Mouse (Mus musculus) liver, postnatal 0 days (tissue): ENCODE measurements at regions not wholly inside any gene's neighbourhood (a gene's known extent, or its start where the extent isn't known, plus 50 kb on each side); places are given as distances from the start of the nearest gene placed in this dataset.
"Not testable (repeated sequence)": the region's sequence is repeated elsewhere in the genome, so short reads cannot be mapped to it uniquely, and the experiment has no call there.

Experiments
- ATAC-seq: fragments of 200-750 bp; cut with Nextera tagmentation; 2 replicates; pipeline ENCODE4 v1.8.0; 2017; ENCODE audit warnings: mild to moderate bottlenecking, moderate library complexity
- DNase-seq: peaks from one replicate; pipeline ENCODE4 v3.0.0-alpha.2; 2016
- H3K27ac ChIP-seq: fragments of 300-500 bp; sonication (generic); 2 replicates; pipeline ENCODE4 v1.5.1; 2014; ENCODE audit warnings: antibody characterized with exemption, moderate library complexity, mild to moderate bottlenecking, low read depth
- H3K27me3 ChIP-seq: fragments of 300-500 bp; sonication (generic); 2 replicates; pipeline ENCODE4 v1.6.1; 2014; ENCODE audit warnings: low read length, control low read depth, mixed read lengths; ENCODE audit not compliant: insufficient read depth
- H3K36me3 ChIP-seq: fragments of 300-500 bp; sonication (generic); replicated peaks from 2 replicates; pipeline ENCODE4 v1.6.1; 2014; ENCODE audit warnings: mild to moderate bottlenecking, control low read depth, low read length, moderate library complexity, mixed read lengths; ENCODE audit not compliant: insufficient read depth
- H3K4me1 ChIP-seq: fragments of 300-500 bp; sonication (generic); 2 replicates; pipeline ENCODE4 v1.6.1; 2014; ENCODE audit warnings: antibody characterized with exemption, mild to moderate bottlenecking, control low read depth; ENCODE audit not compliant: insufficient read depth
- H3K4me2 ChIP-seq: fragments of 300-500 bp; sonication (generic); 2 replicates; pipeline ENCODE4 v1.6.1; 2014; ENCODE audit warnings: low read depth, mild to moderate bottlenecking, low read length, moderate library complexity, mixed read lengths
- H3K4me3 ChIP-seq: fragments of 300-500 bp; sonication (generic); 2 replicates; pipeline ENCODE4 v1.5.1; 2014; ENCODE audit warnings: low read depth, low read length
- H3K9ac ChIP-seq: fragments of 300-500 bp; sonication (generic); replicated peaks from 2 replicates; pipeline ENCODE4 v1.6.1; 2014; ENCODE audit warnings: mild to moderate bottlenecking, moderate library complexity
- H3K9me3 ChIP-seq: fragments of 300-500 bp; sonication (generic); 2 replicates; pipeline ENCODE4 v1.6.1; 2016; ENCODE audit warnings: mild to moderate bottlenecking, control low read depth, low read length, mixed read lengths
- CTCF ChIP-seq: sonication (generic); IDR thresholded peaks from 2 replicates; pipeline ENCODE4 v1.5.1; 2016; ENCODE audit warnings: antibody characterized with exemption, low read depth
- EP300 ChIP-seq: IDR thresholded peaks from 2 replicates; pipeline ENCODE4 v1.6.1; 2016; ENCODE audit warnings: antibody characterized with exemption, low read depth, mild to moderate bottlenecking
- WGBS: fragments of 180-500 bp; shearing (Covaris S2); extraction: QIAGEN DNeasy Blood & Tissue Kit; methylation state at CpG from one replicate; pipeline ENCODE4 v1.1.7; 2014; ENCODE audit not compliant: insufficient replicate concordance; 5-methylcytosine and 5-hydroxymethylcytosine counted together

DNA sequence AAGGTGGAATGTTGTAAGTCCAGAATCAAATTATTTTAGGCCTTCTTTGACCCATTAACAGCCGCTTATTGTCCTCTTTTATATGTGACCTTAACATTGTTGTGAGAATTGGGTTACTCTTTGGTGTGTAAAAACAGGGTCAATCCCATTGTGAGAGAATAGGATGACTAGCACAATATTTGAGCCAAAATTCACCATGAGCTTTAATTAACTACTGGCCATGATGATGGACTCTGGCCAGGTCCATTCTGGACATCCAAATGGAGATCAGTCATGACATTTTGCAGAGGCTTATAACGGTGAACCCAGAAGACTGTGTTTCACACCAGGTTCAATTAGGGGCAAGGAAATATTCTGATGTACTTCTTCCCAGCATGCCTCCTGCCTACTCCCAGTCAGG is 3548.0 kb downstream of the 9330182O14Rik start:
- ATAC-seq (no peak), DNase-seq (no peak)
- TF ChIP-seq CTCF (no peak), EP300 (no peak)
- H3K9ac ChIP-seq, result no peak overlapping the region
- no peaks in the 10 kb centered on the region for H3K4me1 ChIP-seq
- no peak overlapping the region for H3K27ac ChIP-seq
- H3K4me2 ChIP-seq, result no peak overlapping the region
- H3K9me3 ChIP-seq, result no peaks in the 10 kb centered on the region
- no peaks in the 10 kb centered on the region for H3K36me3 ChIP-seq
- whole genome bisulfite sequencing, result 75% methylated on average over 2 of the region's 2 CpGs
- H3K27me3 ChIP-seq, result no peaks in the 10 kb centered on the region
- H3K4me3 ChIP-seq, result no peak overlapping the region

DNA sequence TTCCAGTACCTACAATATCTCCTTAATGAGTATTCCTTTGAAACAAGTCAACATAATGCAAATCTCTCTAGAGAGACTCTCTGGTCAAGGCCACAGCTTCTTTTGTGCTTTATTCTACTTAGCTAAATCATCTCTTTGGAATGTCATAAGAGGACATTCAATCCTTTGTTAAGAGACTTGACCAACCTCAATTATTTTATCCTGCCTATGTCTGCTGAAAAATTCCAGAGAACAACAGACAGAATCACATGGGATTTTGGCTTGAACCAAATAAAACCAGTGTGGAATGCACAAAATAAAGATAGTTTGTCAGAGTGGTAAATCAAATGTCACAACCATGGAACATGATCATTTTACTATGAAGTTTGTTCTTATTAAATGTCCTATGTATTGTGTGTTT is 3557.8 kb downstream of the 9330182O14Rik start:
- not testable (repeated sequence) for H3K4me1 ChIP-seq, H3K36me3 ChIP-seq, H3K4me2 ChIP-seq, H3K9ac ChIP-seq, ATAC-seq, DNase-seq, H3K27ac ChIP-seq, H3K4me3 ChIP-seq, H3K9me3 ChIP-seq, H3K27me3 ChIP-seq

DNA sequence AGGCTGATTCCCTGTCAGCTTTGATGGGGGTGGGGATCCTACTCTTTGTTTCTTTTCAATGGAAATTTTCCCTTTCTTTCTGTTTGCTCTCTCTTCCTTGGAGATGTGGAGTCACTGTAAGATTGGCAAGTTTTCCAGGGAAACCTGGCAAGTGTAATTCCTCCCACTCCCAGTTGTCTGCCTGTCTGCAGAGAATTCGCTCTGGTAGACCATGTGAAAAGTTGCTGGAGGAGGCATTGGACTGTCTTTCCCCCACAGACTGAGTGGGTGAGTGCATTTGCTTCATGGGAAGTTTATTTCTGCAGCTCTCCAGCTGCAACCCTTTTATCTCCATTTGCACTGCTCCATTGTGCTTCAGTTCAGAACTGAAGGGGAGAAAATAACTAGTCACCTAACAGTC is 3561.3 kb downstream of the 9330182O14Rik start:
- TF ChIP-seq CTCF (no peak), EP300 (no peak)
- Histone ChIP-seq H3K36me3 (no peaks in the 10 kb centered on the region), H3K27ac (no peak overlapping the region), H3K9me3 (no peaks in the 10 kb centered on the region; the same call in 1 of the 2 replicates), H3K4me3 (no peak overlapping the region), H3K4me2 (no peak overlapping the region), H3K4me1 (no peaks in the 10 kb centered on the region), H3K9ac (no peak overlapping the region), H3K27me3 (no peaks in the 10 kb centered on the region)
- WGBS, result 61% methylated on average over 1 of the region's 1 CpGs
- no peak for DNase-seq
- ATAC-seq, result no peak

DNA sequence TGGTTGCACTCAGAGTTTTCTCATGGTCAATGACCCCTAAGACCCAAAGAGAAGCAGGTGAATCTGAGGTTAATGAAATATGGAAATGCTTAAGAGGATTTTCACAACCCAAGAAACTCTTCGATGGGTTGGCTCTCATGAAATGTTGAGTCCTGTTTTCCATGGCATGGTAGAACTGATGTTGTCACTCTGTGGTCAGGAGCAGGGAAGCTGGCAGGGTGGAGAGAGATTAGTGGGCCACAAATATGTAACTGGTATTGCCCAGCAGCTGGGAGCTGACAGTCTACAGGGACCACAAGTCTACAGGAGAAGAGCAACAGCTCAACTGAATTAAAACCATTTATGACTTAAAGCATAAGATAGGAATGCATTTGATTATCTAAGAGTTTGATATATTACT is 3582.9 kb downstream of the 9330182O14Rik start:
- H3K9ac ChIP-seq, result no peak overlapping the region
- ATAC-seq (no peak), DNase-seq (no peak)
- no peaks in the 10 kb centered on the region for H3K4me1 ChIP-seq
- H3K36me3 ChIP-seq, result no peaks in the 10 kb centered on the region
- 54% methylated on average over 1 of the region's 1 CpGs for WGBS
- TF ChIP-seq CTCF, result no peak
- H3K4me3 ChIP-seq, result no peak overlapping the region
- H3K9me3 ChIP-seq, result no peaks in the 10 kb centered on the region
- no peak overlapping the region for H3K27ac ChIP-seq
- no peak overlapping the region for H3K4me2 ChIP-seq
- no peaks in the 10 kb centered on the region for H3K27me3 ChIP-seq

DNA sequence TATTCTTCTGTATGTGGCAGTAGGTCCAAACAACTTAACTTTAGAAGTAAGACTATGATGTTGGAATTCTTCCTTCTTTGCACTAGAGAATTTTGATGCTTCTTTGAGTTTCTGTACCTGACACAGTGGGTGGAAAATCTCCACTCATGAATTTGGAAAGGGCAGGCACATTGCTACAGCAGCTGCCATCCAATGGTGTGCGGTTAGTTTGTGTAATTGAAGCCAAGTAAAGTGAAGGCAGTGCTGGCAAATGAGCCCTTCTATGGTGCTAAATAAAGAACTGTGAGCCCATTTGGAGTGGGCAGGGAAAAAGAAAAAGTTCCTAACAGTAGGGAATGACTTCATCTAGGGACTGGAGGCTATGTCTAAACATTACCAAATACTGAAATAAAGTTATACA is 3583.4 kb downstream of the 9330182O14Rik start:
- no peak for DNase-seq
- no peak overlapping the region for H3K9ac ChIP-seq
- TF ChIP-seq EP300, result no peak
- no peak for TF ChIP-seq CTCF
- WGBS, result 89% methylated on average over 1 of the region's 1 CpGs
- H3K36me3 ChIP-seq, result no peaks in the 10 kb centered on the region
- no peak overlapping the region for H3K4me3 ChIP-seq
- no peaks in the 10 kb centered on the region for H3K27me3 ChIP-seq
- H3K9me3 ChIP-seq, result no peaks in the 10 kb centered on the region
- ATAC-seq, result no peak
- no peak overlapping the region for H3K4me2 ChIP-seq
- no peaks in the 10 kb centered on the region for H3K4me1 ChIP-seq
- no peak overlapping the region for H3K27ac ChIP-seq

DNA sequence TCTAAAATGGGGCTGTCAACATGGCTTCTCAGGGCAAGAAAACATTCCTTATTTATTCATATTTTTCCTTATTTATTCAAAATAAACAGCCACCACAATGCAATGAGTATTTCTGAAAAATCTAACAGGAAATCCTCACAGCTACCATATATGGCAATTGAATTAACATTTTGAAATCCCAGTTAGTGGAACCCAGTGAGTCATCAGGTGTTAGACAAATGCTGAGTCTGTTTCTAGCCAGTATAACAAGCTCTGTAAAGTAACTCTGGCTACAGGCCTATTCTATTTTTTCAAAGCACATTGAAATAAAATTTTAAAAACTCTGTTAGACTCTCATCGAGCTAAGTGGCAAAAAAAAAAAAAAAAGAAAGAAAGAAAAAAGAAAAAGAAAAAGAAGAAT is 3586.8 kb downstream of the 9330182O14Rik start:
- TF ChIP-seq EP300 (no peak), CTCF (no peak)
- Histone ChIP-seq H3K36me3 (no peaks in the 10 kb centered on the region), H3K27ac (no peak overlapping the region), H3K9ac (no peak overlapping the region), H3K4me2 (no peak overlapping the region), H3K27me3 (no peaks in the 10 kb centered on the region), H3K4me3 (no peak overlapping the region), H3K4me1 (no peaks in the 10 kb centered on the region), H3K9me3 (no peaks in the 10 kb centered on the region)
- no peak for ATAC-seq
- no peak for DNase-seq
- WGBS, result 59% methylated on average over 1 of the region's 1 CpGs

DNA sequence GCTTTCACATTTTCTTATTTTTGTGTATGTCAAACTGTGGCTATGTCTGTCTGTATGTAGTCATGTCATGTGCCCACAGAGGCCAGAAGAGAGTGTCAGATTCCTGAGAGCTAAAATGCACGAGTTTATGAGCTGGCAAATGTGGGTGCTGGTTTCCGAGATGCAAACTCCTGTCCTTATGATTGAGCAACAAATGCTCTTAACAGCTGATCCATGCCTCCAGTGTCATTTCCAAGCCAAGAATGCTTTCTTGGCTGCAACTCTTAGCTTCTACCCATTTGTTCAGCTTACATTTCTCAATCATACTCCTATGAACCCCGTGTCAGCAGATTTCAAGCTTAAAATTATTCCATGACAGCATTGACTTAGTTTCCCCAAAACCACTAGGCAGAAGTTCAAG is 3601.5 kb downstream of the 9330182O14Rik start:
- no peak overlapping the region for H3K9ac ChIP-seq
- WGBS, result 71% methylated on average over 3 of the region's 3 CpGs
- H3K4me3 ChIP-seq, result no peak overlapping the region
- H3K36me3 ChIP-seq, result no peaks in the 10 kb centered on the region
- no peaks in the 10 kb centered on the region for H3K4me1 ChIP-seq
- no peak for TF ChIP-seq CTCF
- H3K4me2 ChIP-seq, result no peak overlapping the region
- ATAC-seq (no peak), DNase-seq (no peak)
- H3K27me3 ChIP-seq, result no peaks in the 10 kb centered on the region
- no peaks in the 10 kb centered on the region for H3K9me3 ChIP-seq
- H3K27ac ChIP-seq, result no peak overlapping the region
